Mouse (Mus musculus) midbrain, postnatal 0 days (tissue): ENCODE measurements around the gene Hectd2. TPM values are rescaled to one million over a fixed set of nuclear protein-coding genes. Genes with fewer than 3 reads are reported as not detected.

ENCODE experiments used
- ATAC-seq: fragments of 200-750 bp; cut with Nextera tagmentation; 2 replicates; pipeline ENCODE4 v1.8.0; 2017; ENCODE audit warnings: moderate number of reproducible peaks, mild to moderate bottlenecking, moderate TSS enrichment, moderate library complexity; ENCODE audit not compliant: low FRiP score
- DNase-seq: peaks from one replicate; pipeline ENCODE4 v3.0.0-alpha.2; 2015; ENCODE audit warnings: low spot score
- H3K27ac ChIP-seq: fragments of 300-500 bp; sonication (generic); 2 replicates; pipeline ENCODE4 v1.5.1; 2014; ENCODE audit warnings: low read depth, mild to moderate bottlenecking, low read length, mixed read lengths
- H3K27me3 ChIP-seq: fragments of 300-500 bp; sonication (generic); 2 replicates; pipeline ENCODE4 v1.6.1; 2014; ENCODE audit warnings: low read length, control low read depth, mixed read lengths; ENCODE audit not compliant: insufficient read depth
- H3K36me3 ChIP-seq: fragments of 300-500 bp; sonication (generic); 2 replicates; pipeline ENCODE4 v1.6.1; 2014; ENCODE audit warnings: low read length, control low read depth, mixed read lengths; ENCODE audit not compliant: insufficient read depth
- H3K4me1 ChIP-seq: fragments of 300-500 bp; sonication (generic); 2 replicates; pipeline ENCODE4 v1.6.1; 2014; ENCODE audit warnings: mild to moderate bottlenecking, control low read depth, antibody characterized with exemption, low read length, mixed read lengths; ENCODE audit not compliant: insufficient read depth
- H3K4me2 ChIP-seq: fragments of 300-500 bp; sonication (generic); 2 replicates; pipeline ENCODE4 v1.6.1; 2014; ENCODE audit warnings: low read depth, mild to moderate bottlenecking, low read length, mixed read lengths; ENCODE audit not compliant: poor library complexity, severe bottlenecking
- H3K4me3 ChIP-seq: fragments of 300-500 bp; sonication (generic); 2 replicates; pipeline ENCODE4 v1.5.1; 2014; ENCODE audit warnings: low read depth, mild to moderate bottlenecking, low read length, moderate library complexity
- H3K9ac ChIP-seq: fragments of 300-500 bp; sonication (generic); replicated peaks from 2 replicates; pipeline ENCODE4 v1.6.1; 2014; ENCODE audit warnings: mild to moderate bottlenecking, low read length, moderate library complexity, mixed read lengths; ENCODE audit not compliant: poor library complexity, severe bottlenecking
- H3K9me3 ChIP-seq: fragments of 300-500 bp; sonication (generic); 2 replicates; pipeline ENCODE4 v1.6.1; 2016; ENCODE audit warnings: low read length, control low read depth
- CTCF ChIP-seq: IDR thresholded peaks from 2 replicates; pipeline ENCODE4 v1.5.1; 2016; ENCODE audit warnings: antibody characterized with exemption, mild to moderate bottlenecking
- WGBS: fragments of 180-500 bp; shearing (Covaris S2); extraction: QIAGEN DNeasy Blood & Tissue Kit; methylation state at CpG from one replicate; pipeline ENCODE4 v1.1.7; 2014; 5-methylcytosine and 5-hydroxymethylcytosine counted together
- polyA plus RNA-seq: library from polyadenylated mRNA; unstranded; fragments of >200 nt; fragmentation: Nextera tagmentation; extraction: Ambion mirVana; gene quantifications from 2 replicates; pipeline ENCODE4 v1.2.1, GENCODE M21; 2015
- total RNA-seq: library from RNA; depleted of rRNA; stranded (reverse); fragments of >200 nt; gene quantifications from 2 replicates; pipeline ENCODE4 v1.2.3, GENCODE M21; 2014; rRNA removed

Gene Hectd2
- total and polyA plus RNA-seq, 2 experiments from 2014 or later, result 8.1 to 31.7 TPM

GRCm38 (mm10) chr19:36668881-36669639 is 114.6 kb downstream of the Hectd2 start:
- 68% methylated on average over 2 of the region's 2 CpGs for WGBS

GRCm38 (mm10) chr19:36669720-36670451 is 115.4 kb downstream of the Hectd2 start:
- Histone ChIP-seq H3K9me3 (no peaks in the 10 kb centered on the region), H3K4me2 (no peak overlapping the region), H3K4me3 (no peak overlapping the region), H3K27ac (no peak overlapping the region; the same call in 1 of the 2 replicates), H3K27me3 (no peaks in the 10 kb centered on the region), H3K36me3 (no peaks in the 10 kb centered on the region), H3K9ac (no peak overlapping the region), H3K4me1 (no peaks in the 10 kb centered on the region)
- TF ChIP-seq CTCF, result no peak
- peak; percentile 31; the same call in 1 of the 2 replicates for ATAC-seq
- DNase-seq, result no peak
- WGBS, result 42% methylated on average over 5 of the region's 5 CpGs

More at GRCm38 (mm10) chr19:36668881-36669639, 114.6 kb downstream of the Hectd2 start:
- Histone ChIP-seq H3K4me2 (no peak overlapping the region), H3K4me1 (no peaks in the 10 kb centered on the region), H3K27ac (no peak overlapping the region), H3K27me3 (no peaks in the 10 kb centered on the region), H3K9me3 (no peaks in the 10 kb centered on the region), H3K36me3 (no peaks in the 10 kb centered on the region), H3K4me3 (no peak overlapping the region), H3K9ac (no peak overlapping the region)
- no peak for TF ChIP-seq CTCF
- ATAC-seq (no peak), DNase-seq (no peak)

Other genes starting within 250 kb of the Hectd2 start
- 4.1 and 6.0 TPM in 2 replicates for gene Pcgf5, start 206.3 kb upstream of the Hectd2 start, total RNA-seq
- 6.4 and 7.0 TPM in 2 replicates for gene Pcgf5, start 206.3 kb upstream of the Hectd2 start, polyA plus RNA-seq
- 26.2 and 26.7 TPM in 2 replicates for gene Ppp1r3c, start 182.0 kb downstream of the Hectd2 start, total RNA-seq
- gene Ppp1r3c, start 182.0 kb downstream of the Hectd2 start, polyA plus RNA-seq, result 8.4 and 9.9 TPM in 2 replicates